Mouse (Mus musculus) left cerebral cortex, adult 8-10 months (tissue): ENCODE data around the gene Tspo. TPM values are rescaled to one million over a fixed set of nuclear protein-coding genes. Genes with fewer than 3 reads are reported as not detected.

Experiments used
- DNase-seq, 2 experiments: peaks; one replicate each; pipeline ENCODE4 v3.0.0; 2022; ENCODE audit warnings: low spot score in 2 of 2
- total RNA-seq, 4 experiments: library from RNA; stranded (reverse); gene quantifications; 2 replicates each; pipeline ENCODE4 v1.2.4; 2022

Gene Tspo
- total RNA-seq, 4 experiments from 2014 or later, result 8.7 to 12.8 (median 10.5) TPM

- DNase-seq, result no peak
Measured at GRCm38 (mm10) chr15:83582931-83583330, 19.5 kb downstream of the Tspo start.

- no peak for DNase-seq
Measured at GRCm38 (mm10) chr15:83583419-83584156, 20.2 kb downstream of the Tspo start.

GRCm38 (mm10) chr15:83584741-83585220, 21.4 kb downstream of the Tspo start:
- DNase-seq, result no peak

GRCm38 (mm10) chr15:83590841-83591240, 27.4 kb downstream of the Tspo start:
- no peak for DNase-seq

GRCm38 (mm10) chr15:83591758-83592157, 28.4 kb downstream of the Tspo start:
- no peak for DNase-seq

- no peak for DNase-seq
Measured at GRCm38 (mm10) chr15:83592260-83593188, 29.1 kb downstream of the Tspo start.

GRCm38 (mm10) chr15:83593189-83593585, 29.8 kb downstream of the Tspo start:
- DNase-seq, result no peak

GRCm38 (mm10) chr15:83593702-83594512, 30.5 kb downstream of the Tspo start:
- no peak for DNase-seq

- peak; percentile 86 to 92 for DNase-seq
Measured at GRCm38 (mm10) chr15:83594513-83595363, 31.3 kb downstream of the Tspo start, which contains the start of gene Ttll12. Gene Ttll12 (minus strand): TSS chr15:83595157.

- no peak for DNase-seq
Measured at GRCm38 (mm10) chr15:83595364-83595711, 31.9 kb downstream of the Tspo start.

GRCm38 (mm10) chr15:83596833-83597232, 33.4 kb downstream of the Tspo start:
- DNase-seq, result no peak

GRCm38 (mm10) chr15:83601185-83601584, 37.8 kb downstream of the Tspo start:
- no peak for DNase-seq

- DNase-seq, result no peak
Measured at GRCm38 (mm10) chr15:83602372-83603045, 39.1 kb downstream of the Tspo start.

- no peak for DNase-seq
Measured at GRCm38 (mm10) chr15:83603046-83603396, 39.6 kb downstream of the Tspo start.

GRCm38 (mm10) chr15:83603426-83603825, 40.0 kb downstream of the Tspo start:
- no peak for DNase-seq

- no peak for DNase-seq
Measured at GRCm38 (mm10) chr15:83606216-83606615, 42.8 kb downstream of the Tspo start.

GRCm38 (mm10) chr15:83606700-83607099, 43.3 kb downstream of the Tspo start:
- no peak for DNase-seq

- no peak for DNase-seq
Measured at GRCm38 (mm10) chr15:83607115-83607802, 43.9 kb downstream of the Tspo start.

- peak in 1 of 2 experiments; percentile 59 for DNase-seq
Measured at GRCm38 (mm10) chr15:83615245-83615644, 51.9 kb downstream of the Tspo start.
